ENCODE assay signal across 12 mouse cellular contexts in the genomic region with DNA sequence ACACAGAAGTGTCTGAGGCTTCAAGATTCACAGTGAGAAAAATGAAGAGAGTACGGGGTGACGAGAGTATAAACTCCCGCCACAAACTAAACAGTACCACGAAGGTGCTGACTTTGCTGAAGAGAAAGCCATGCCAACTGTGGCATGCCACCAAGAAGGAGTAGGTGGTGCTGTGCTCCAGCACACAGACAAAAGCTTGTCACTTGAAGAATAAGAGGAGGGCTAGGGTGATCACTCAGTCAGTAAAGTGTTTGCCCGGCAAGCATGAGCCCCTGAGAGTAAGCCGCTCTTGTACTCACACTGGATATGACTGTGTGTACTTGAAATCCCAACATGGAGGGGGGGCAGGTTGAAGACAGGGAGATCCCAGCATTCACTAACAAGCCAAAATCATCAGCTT.
DNase-seq lines count a peak whose midpoint lies in the region; ATAC-seq and TF ChIP-seq lines count a peak whose summit lies in the region.
"Had no signal": no experiment of that assay in that cellular context is flagged by ENCODE, and none has a peak within 500 bp of the region (broad histone marks: within the 10 kb centered on the region; RNA-seq: fewer than 3 reads in every experiment).

No protein-coding gene starts in this region.

- H3K27ac ChIP-seq in heart, embryonic 11.5 days (ENCODE audit: low read depth, low read length): peak overlapping the region; percentile 30; the same call in 1 of the 2 replicates
- no peak overlapping the region for H3K27ac ChIP-seq in heart, adult 2 months
- peak overlapping the region; percentile 60 for H3K27ac ChIP-seq in forebrain, embryonic 13.5 days
- H3K27ac ChIP-seq in midbrain, embryonic 10.5 days (replicated peaks): peak overlapping the region; percentile 85

- ATAC-seq in heart, embryonic 11.5 days (replicated peaks; ENCODE audit: insufficient number of reproducible peaks, low FRiP score, low TSS enrichment): no peak
- ATAC-seq in forebrain, embryonic 13.5 days: peak; percentile 12; the same call in 1 of the 2 replicates
- ATAC-seq: inflammation-experienced regulatory T-cells, adult 6 months; liver, postnatal 0 days; Patski had no signal

- no peak for TF ChIP-seq POLR2A in heart, adult 2 months (IDR thresholded peaks at IDR 0.05; ENCODE audit: insufficient read depth, low read depth, low read length)

- no peaks in the 10 kb centered on the region for H3K36me3 ChIP-seq in heart, embryonic 11.5 days (ENCODE audit: control insufficient read depth, insufficient read depth, low read length)
- H3K36me3 ChIP-seq in heart, adult 2 months (ENCODE audit: control insufficient read depth, insufficient read depth, low read length): no peaks in the 10 kb centered on the region
- H3K36me3 ChIP-seq in forebrain, embryonic 13.5 days (ENCODE audit: poor library complexity, severe bottlenecking): no peaks in the 10 kb centered on the region
- no peaks in the 10 kb centered on the region for H3K36me3 ChIP-seq in midbrain, embryonic 10.5 days
- H3K36me3 ChIP-seq: heart, embryonic 12.5 days had no signal

- H3K79me2 ChIP-seq in heart, adult 2 months (replicated peaks; ENCODE audit: control insufficient read depth, insufficient read depth, low read length): no peaks in the 10 kb centered on the region

- no peaks in the 10 kb centered on the region for H3K27me3 ChIP-seq in heart, embryonic 11.5 days (ENCODE audit: control insufficient read depth, insufficient read depth, low read length)
- H3K27me3 ChIP-seq in heart, adult 2 months (ENCODE audit: control insufficient read depth, insufficient read depth, low read length): no peaks in the 10 kb centered on the region
- H3K27me3 ChIP-seq in forebrain, embryonic 13.5 days: no peaks in the 10 kb centered on the region
- no peaks in the 10 kb centered on the region for H3K27me3 ChIP-seq in midbrain, embryonic 10.5 days (ENCODE audit: low read depth, poor library complexity, severe bottlenecking)
- H3K27me3 ChIP-seq: heart, embryonic 12.5 days; Patski had no signal

- 69% methylated on average over 6 of the region's 6 CpGs for WGBS in heart, embryonic 11.5 days (ENCODE audit: insufficient replicate concordance)
- WGBS in heart, adult 2 months: 72% methylated on average over 6 of the region's 6 CpGs
- 43% methylated on average over 6 of the region's 6 CpGs for WGBS in forebrain, embryonic 13.5 days
- 59% methylated on average over 6 of the region's 6 CpGs for WGBS in midbrain, embryonic 10.5 days

- H3K4me2 ChIP-seq in heart, embryonic 11.5 days: no peak overlapping the region
- H3K4me2 ChIP-seq in forebrain, embryonic 13.5 days: no peak overlapping the region
- H3K4me2 ChIP-seq: heart, embryonic 12.5 days had no signal

- no peak for DNase-seq in heart, adult 2 months
- peak; percentile 42 for DNase-seq in T-cell, adult 2 months (ENCODE audit: low spot score)
- DNase-seq in midbrain, embryonic 10.5 days (ENCODE audit: low spot score): peak; percentile 19
- no peak for DNase-seq in right cerebral cortex, postnatal 4 days
- DNase-seq in embryo, embryonic 10 days (ENCODE audit: low spot score): no peak
- DNase-seq in adrenal gland, adult 2 months: no peak
- DNase-seq: liver, postnatal 0 days had no signal

- H3K9ac ChIP-seq in heart, embryonic 11.5 days (ENCODE audit: low read depth, low read length): no peak overlapping the region
- no peak overlapping the region for H3K9ac ChIP-seq in heart, adult 2 months (ENCODE audit: low read depth, low read length)
- no peak overlapping the region for H3K9ac ChIP-seq in forebrain, embryonic 13.5 days
- H3K9ac ChIP-seq: heart, embryonic 12.5 days; liver, postnatal 0 days had no signal

- TF ChIP-seq CTCF in heart, adult 2 months (IDR thresholded peaks at IDR 0.05): no peak

- intact Hi-C loops in heart, adult 2 months (cut with DNase I): loop anchor here (2.0 to 10.0 kb wide), 2 partner anchors 26 to 88 kb away; a partner anchor contains a TSS

- peaks cover 23% of the 10 kb centered on the region for H3K4me1 ChIP-seq in heart, embryonic 11.5 days (ENCODE audit: control insufficient read depth, insufficient read depth, low read length)
- peaks cover 3% of the 10 kb centered on the region; the same call in 1 of the 2 replicates for H3K4me1 ChIP-seq in heart, adult 2 months (ENCODE audit: control insufficient read depth, insufficient read depth, low read length)
- peaks cover 36% of the 10 kb centered on the region for H3K4me1 ChIP-seq in forebrain, embryonic 13.5 days
- H3K4me1 ChIP-seq in midbrain, embryonic 10.5 days: peaks cover 45% of the 10 kb centered on the region

- no peak overlapping the region for H3K4me3 ChIP-seq in heart, embryonic 11.5 days (ENCODE audit: low read depth, low read length)
- no peak overlapping the region for H3K4me3 ChIP-seq in heart, adult 2 months
- no peak overlapping the region for H3K4me3 ChIP-seq in forebrain, embryonic 13.5 days
- H3K4me3 ChIP-seq in midbrain, embryonic 10.5 days: no peak overlapping the region
- H3K4me3 ChIP-seq: heart, embryonic 12.5 days had no signal

- H3K9me3 ChIP-seq in heart, embryonic 11.5 days (replicated peaks; ENCODE audit: control insufficient read depth, low read length): no peaks in the 10 kb centered on the region
- H3K9me3 ChIP-seq in forebrain, embryonic 13.5 days (replicated peaks): no peaks in the 10 kb centered on the region
- H3K9me3 ChIP-seq in midbrain, embryonic 10.5 days (replicated peaks): no peaks in the 10 kb centered on the region
- H3K9me3 ChIP-seq: heart, embryonic 12.5 days had no signal

- TF ChIP-seq EP300 in heart, adult 2 months (IDR thresholded peaks at IDR 0.05; ENCODE audit: insufficient read depth, low read depth, low read length): no peak

Comparison
In these comparisons a context has a peak if more than half of its experiments do, and no peak if none do; other contexts are left out.
1. DNase-seq: peak in T-cell, adult 2 months (single experiment) and midbrain, embryonic 10.5 days (single experiment); none in heart, adult 2 months (0 of 2), right cerebral cortex, postnatal 4 days (single experiment), embryo, embryonic 10 days (single experiment) and adrenal gland, adult 2 months (single experiment).